Mouse (Mus musculus): ENCODE measurements around the gene Scml4.

Gene Scml4

GRCm38 (mm10) chr10:43001433-43001832, 141.3 kb downstream of the Scml4 start:
- no peak for DNase-seq

DNA sequence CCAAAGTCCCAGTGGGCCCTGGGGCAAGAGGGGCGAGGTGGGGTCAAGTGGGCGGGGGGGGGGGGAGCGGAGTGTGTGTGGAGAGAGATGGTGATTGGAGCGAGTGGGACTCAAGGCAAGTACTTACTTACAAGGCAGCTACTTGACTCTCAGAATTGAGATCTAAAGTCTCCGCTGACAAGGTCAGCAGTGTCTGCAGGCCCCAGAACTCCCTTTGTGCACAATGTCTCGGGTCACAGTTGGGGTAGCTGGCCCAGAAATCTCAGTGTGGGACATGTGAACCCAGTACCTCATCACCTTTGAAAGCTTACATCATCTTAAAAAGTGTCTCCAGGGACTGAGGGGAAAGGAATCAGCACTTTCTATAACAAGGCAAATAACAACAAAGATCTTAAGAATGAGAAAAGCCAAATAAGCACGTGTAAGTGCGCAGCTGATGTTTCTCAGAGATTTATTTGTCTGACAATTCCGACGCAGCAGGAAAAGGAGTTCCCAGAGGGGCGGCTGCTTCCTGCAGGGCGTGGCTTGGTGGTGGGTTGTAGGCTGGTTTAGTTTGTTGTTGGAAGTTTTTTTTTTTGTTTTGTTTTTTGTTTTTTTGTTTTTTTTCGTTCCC, 142.0 kb downstream of the Scml4 start:
- peak; percentile 51 for DNase-seq

DNA sequence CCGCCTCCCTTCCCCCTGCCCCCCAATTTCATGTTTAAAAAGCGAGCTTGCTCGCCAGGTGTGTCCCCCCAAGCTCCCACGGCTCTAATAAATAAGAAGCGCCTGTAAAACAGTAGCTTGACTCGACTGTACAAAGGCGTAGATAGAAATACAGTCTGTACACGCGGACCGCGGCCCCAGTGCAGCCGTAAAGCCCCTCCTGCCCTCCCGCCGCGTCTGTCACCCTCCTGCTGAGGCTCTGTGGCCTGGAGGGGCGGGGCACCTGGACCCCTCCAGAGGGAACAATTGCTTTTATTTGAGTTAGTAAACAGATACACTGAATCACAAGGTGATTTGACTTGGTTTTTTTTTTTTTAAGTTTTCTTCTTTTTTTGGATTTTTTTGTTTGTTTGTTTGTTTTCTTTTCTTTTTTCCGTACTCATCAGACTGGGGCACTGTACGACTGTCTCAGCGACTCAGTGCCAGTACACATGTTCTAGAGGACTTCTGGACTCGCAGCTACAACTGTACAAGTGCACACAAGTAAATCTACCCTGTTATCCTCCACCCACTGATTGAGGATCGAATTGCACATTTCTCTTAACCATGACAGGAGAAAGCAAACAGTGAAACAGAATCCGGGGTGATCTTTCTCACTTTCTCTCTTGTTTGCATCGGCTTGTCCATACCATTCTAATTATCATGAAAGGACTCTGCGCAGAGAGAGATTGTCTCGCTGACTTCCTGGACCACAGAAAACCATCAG, 142.7 kb downstream of the Scml4 start:
- DNase-seq = no peak

DNA sequence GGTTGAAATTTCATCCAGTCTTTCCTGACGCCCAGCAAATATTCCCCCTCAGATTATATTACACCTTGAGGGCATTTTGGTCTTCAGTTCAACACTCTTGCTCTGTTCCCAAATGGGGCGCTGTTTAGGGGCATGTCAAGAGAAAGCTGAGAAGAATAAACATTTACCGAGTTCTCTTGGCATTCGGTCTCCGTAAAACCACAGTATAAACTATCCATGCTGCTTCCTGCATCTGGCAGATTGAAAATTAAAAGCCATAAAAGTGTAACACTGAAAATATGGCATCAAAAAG, 143.2 kb downstream of the Scml4 start:
- DNase-seq = no peak

- DNase-seq = no peak
Measured at GRCm38 (mm10) chr10:43004174-43004734, 144.1 kb downstream of the Scml4 start.

DNA sequence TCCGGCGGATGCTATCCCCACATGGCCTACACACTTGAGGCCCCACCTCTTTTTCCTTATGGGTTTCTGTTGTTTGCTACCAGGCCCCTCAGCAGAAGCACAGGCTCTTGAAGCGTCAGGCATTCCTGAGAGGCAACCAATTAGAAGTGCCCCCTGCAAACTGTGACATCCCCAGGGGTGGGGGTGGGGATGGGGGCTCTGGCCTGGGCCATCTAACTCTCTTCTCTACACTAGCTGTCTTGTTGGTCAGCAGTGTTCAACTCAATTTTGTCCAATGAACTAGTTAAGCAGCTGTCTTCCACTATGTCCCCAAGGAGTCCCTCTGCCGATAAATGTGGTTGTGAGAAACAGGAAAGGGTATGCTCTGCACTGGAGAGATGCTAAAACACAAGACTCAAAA, 144.9 kb downstream of the Scml4 start:
- DNase-seq = no peak

- no peak for DNase-seq
Measured at GRCm38 (mm10) chr10:43005677-43006076, 145.5 kb downstream of the Scml4 start.

DNA sequence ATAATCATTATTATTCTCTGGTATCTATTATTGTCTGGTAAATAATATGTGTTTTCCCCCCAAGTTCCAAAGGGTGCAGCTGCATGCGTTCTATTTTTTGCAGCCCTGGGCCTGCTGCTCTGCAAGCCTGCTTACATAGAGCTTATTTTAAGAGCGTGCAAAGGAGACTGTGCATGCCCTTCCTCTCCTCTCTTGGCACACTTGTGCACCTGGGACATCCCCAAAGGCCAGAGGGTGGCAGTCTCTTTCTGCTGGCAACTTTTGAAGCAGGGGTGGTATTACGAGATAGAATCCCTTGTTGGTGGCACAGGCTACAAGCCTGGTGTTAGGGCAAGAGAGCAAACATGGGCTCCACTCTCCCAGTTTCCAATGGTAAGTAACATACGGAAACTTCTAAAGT, 146.4 kb downstream of the Scml4 start:
- DNase-seq = no peak

- no peak for DNase-seq
Measured at GRCm38 (mm10) chr10:43008116-43008515, 147.9 kb downstream of the Scml4 start.

Data from lung, postnatal 36 days (tissue).